Mouse (Mus musculus): ENCODE measurements at regions not wholly inside any gene's neighbourhood (a gene's known extent, or its start where the extent isn't known, plus 50 kb on each side); places are given as distances from the start of the nearest gene placed in this dataset.

- H3K4me2 ChIP-seq (replicated peaks), result no peak overlapping the region
- H3K9ac ChIP-seq (replicated peaks), result no peak overlapping the region
- no peak overlapping the region for H3K4me3 ChIP-seq (replicated peaks)
- H3K9me3 ChIP-seq, result no peaks in the 10 kb centered on the region
- H3K36me3 ChIP-seq, result no peaks in the 10 kb centered on the region
- H3K27ac ChIP-seq, result no peak overlapping the region
- no peaks in the 10 kb centered on the region for H3K4me1 ChIP-seq (replicated peaks)
- no peaks in the 10 kb centered on the region for H3K27me3 ChIP-seq
- 92% methylated on average over 1 of the region's 1 CpGs for WGBS
- ATAC-seq, result no peak
Measured at GRCm38 (mm10) chr3:118062569-118062968, 193.8 kb upstream of the Snx7 start.

- Histone ChIP-seq H3K27ac (no peak overlapping the region), H3K27me3 (no peaks in the 10 kb centered on the region), H3K4me3 (replicated peaks) (no peak overlapping the region), H3K4me2 (replicated peaks) (no peak overlapping the region), H3K36me3 (no peaks in the 10 kb centered on the region), H3K9ac (replicated peaks) (no peak overlapping the region), H3K9me3 (no peaks in the 10 kb centered on the region), H3K4me1 (replicated peaks) (no peaks in the 10 kb centered on the region)
- ATAC-seq, result no peak
- 87% methylated on average over 11 of the region's 11 CpGs for WGBS
Measured at GRCm38 (mm10) chr3:118047016-118047415, 178.3 kb upstream of the Snx7 start.

GRCm38 (mm10) chr3:118046536-118046935 is 177.8 kb upstream of the Snx7 start:
- no peak overlapping the region for H3K9ac ChIP-seq (replicated peaks)
- no peak for ATAC-seq
- H3K4me2 ChIP-seq (replicated peaks), result no peak overlapping the region
- no peaks in the 10 kb centered on the region for H3K36me3 ChIP-seq
- H3K27ac ChIP-seq, result no peak overlapping the region
- no peaks in the 10 kb centered on the region for H3K27me3 ChIP-seq
- WGBS, result 81% methylated on average over 11 of the region's 11 CpGs
- H3K4me1 ChIP-seq (replicated peaks), result no peaks in the 10 kb centered on the region
- H3K4me3 ChIP-seq (replicated peaks), result no peak overlapping the region
- no peaks in the 10 kb centered on the region for H3K9me3 ChIP-seq

- Histone ChIP-seq H3K4me3 (replicated peaks) (no peak overlapping the region), H3K27me3 (no peaks in the 10 kb centered on the region), H3K4me2 (replicated peaks) (no peak overlapping the region), H3K9me3 (no peaks in the 10 kb centered on the region), H3K27ac (no peak overlapping the region), H3K36me3 (no peaks in the 10 kb centered on the region), H3K4me1 (replicated peaks) (no peaks in the 10 kb centered on the region), H3K9ac (replicated peaks) (no peak overlapping the region)
- no peak for ATAC-seq
- WGBS, result 90% methylated on average over 7 of the region's 7 CpGs
Measured at GRCm38 (mm10) chr3:118036501-118036900, 167.8 kb upstream of the Snx7 start.

- H3K9me3 ChIP-seq, result no peaks in the 10 kb centered on the region
- no peak overlapping the region for H3K27ac ChIP-seq
- no peaks in the 10 kb centered on the region for H3K4me1 ChIP-seq (replicated peaks)
- no peak overlapping the region for H3K9ac ChIP-seq (replicated peaks)
- H3K4me3 ChIP-seq (replicated peaks), result no peak overlapping the region
- ATAC-seq, result no peak
- H3K36me3 ChIP-seq, result no peaks in the 10 kb centered on the region
- 66% methylated on average over 4 of the region's 4 CpGs for WGBS
- H3K4me2 ChIP-seq (replicated peaks), result no peak overlapping the region
- no peaks in the 10 kb centered on the region for H3K27me3 ChIP-seq
Measured at GRCm38 (mm10) chr3:117995401-117995800, 126.7 kb upstream of the Snx7 start.

- Histone ChIP-seq H3K27me3 (no peaks in the 10 kb centered on the region), H3K4me2 (replicated peaks) (no peak overlapping the region), H3K4me1 (replicated peaks) (no peaks in the 10 kb centered on the region), H3K27ac (no peak overlapping the region), H3K9ac (replicated peaks) (no peak overlapping the region), H3K4me3 (replicated peaks) (no peak overlapping the region), H3K36me3 (no peaks in the 10 kb centered on the region), H3K9me3 (no peaks in the 10 kb centered on the region)
- no peak for ATAC-seq
- WGBS, result 76% methylated on average over 3 of the region's 3 CpGs
Measured at GRCm38 (mm10) chr3:117994110-117994509, 125.4 kb upstream of the Snx7 start.

GRCm38 (mm10) chr3:117990561-117990960 is 121.8 kb upstream of the Snx7 start:
- no peaks in the 10 kb centered on the region for H3K9me3 ChIP-seq
- H3K4me1 ChIP-seq (replicated peaks), result no peaks in the 10 kb centered on the region
- no peaks in the 10 kb centered on the region for H3K27me3 ChIP-seq
- H3K27ac ChIP-seq, result no peak overlapping the region
- H3K4me2 ChIP-seq (replicated peaks), result no peak overlapping the region
- no peak for ATAC-seq
- WGBS, result 90% methylated on average over 2 of the region's 2 CpGs
- H3K9ac ChIP-seq (replicated peaks), result no peak overlapping the region
- H3K4me3 ChIP-seq (replicated peaks), result no peak overlapping the region
- no peaks in the 10 kb centered on the region for H3K36me3 ChIP-seq

- no peaks in the 10 kb centered on the region for H3K9me3 ChIP-seq
- no peak overlapping the region for H3K27ac ChIP-seq
- no peak overlapping the region for H3K4me3 ChIP-seq (replicated peaks)
- WGBS, result 79% methylated on average over 5 of the region's 5 CpGs
- no peaks in the 10 kb centered on the region for H3K36me3 ChIP-seq
- no peak overlapping the region for H3K4me2 ChIP-seq (replicated peaks)
- no peak overlapping the region for H3K9ac ChIP-seq (replicated peaks)
- H3K4me1 ChIP-seq (replicated peaks), result no peaks in the 10 kb centered on the region
- H3K27me3 ChIP-seq, result no peaks in the 10 kb centered on the region
- ATAC-seq, result no peak
Measured at GRCm38 (mm10) chr3:117988443-117988842, 119.7 kb upstream of the Snx7 start.

- no peaks in the 10 kb centered on the region for H3K27me3 ChIP-seq
- H3K4me2 ChIP-seq (replicated peaks), result no peak overlapping the region
- no peaks in the 10 kb centered on the region for H3K9me3 ChIP-seq
- H3K36me3 ChIP-seq, result no peaks in the 10 kb centered on the region
- WGBS, result 57% methylated on average over 1 of the region's 1 CpGs
- H3K9ac ChIP-seq (replicated peaks), result no peak overlapping the region
- H3K27ac ChIP-seq, result no peak overlapping the region
- H3K4me3 ChIP-seq (replicated peaks), result no peak overlapping the region
- H3K4me1 ChIP-seq (replicated peaks), result no peaks in the 10 kb centered on the region
- no peak for ATAC-seq
Measured at GRCm38 (mm10) chr3:117975638-117976037, 106.9 kb upstream of the Snx7 start.

- H3K9ac ChIP-seq (replicated peaks), result no peak overlapping the region
- no peak overlapping the region for H3K27ac ChIP-seq
- 78% methylated on average over 5 of the region's 5 CpGs for WGBS
- H3K36me3 ChIP-seq, result no peaks in the 10 kb centered on the region
- no peak overlapping the region for H3K4me2 ChIP-seq (replicated peaks)
- no peaks in the 10 kb centered on the region for H3K27me3 ChIP-seq
- no peaks in the 10 kb centered on the region for H3K9me3 ChIP-seq
- no peaks in the 10 kb centered on the region for H3K4me1 ChIP-seq (replicated peaks)
- no peak overlapping the region for H3K4me3 ChIP-seq (replicated peaks)
- ATAC-seq, result no peak
Measured at GRCm38 (mm10) chr3:117968805-117969204, 100.1 kb upstream of the Snx7 start.

- no peaks in the 10 kb centered on the region for H3K4me1 ChIP-seq (replicated peaks)
- no peaks in the 10 kb centered on the region for H3K9me3 ChIP-seq
- no peak overlapping the region for H3K4me3 ChIP-seq (replicated peaks)
- no peak overlapping the region for H3K9ac ChIP-seq (replicated peaks)
- H3K27ac ChIP-seq, result no peak overlapping the region
- ATAC-seq, result no peak
- H3K36me3 ChIP-seq, result no peaks in the 10 kb centered on the region
- no peaks in the 10 kb centered on the region for H3K27me3 ChIP-seq
- no peak overlapping the region for H3K4me2 ChIP-seq (replicated peaks)
Measured at GRCm38 (mm10) chr3:117938426-117938825, 69.7 kb upstream of the Snx7 start.

GRCm38 (mm10) chr3:117927527-117927926 is 58.8 kb upstream of the Snx7 start:
- no peaks in the 10 kb centered on the region for H3K4me1 ChIP-seq (replicated peaks)
- 45% methylated on average over 1 of the region's 1 CpGs for WGBS
- no peak overlapping the region for H3K4me2 ChIP-seq (replicated peaks)
- no peak overlapping the region for H3K4me3 ChIP-seq (replicated peaks)
- no peak for ATAC-seq
- H3K36me3 ChIP-seq, result no peaks in the 10 kb centered on the region
- no peaks in the 10 kb centered on the region for H3K27me3 ChIP-seq
- H3K9ac ChIP-seq (replicated peaks), result no peak overlapping the region
- H3K27ac ChIP-seq, result no peak overlapping the region
- H3K9me3 ChIP-seq, result no peaks in the 10 kb centered on the region

Data from midbrain, embryonic 13.5 days (tissue).